In genomic region chr3:81021783-81022182, GRCm38 (mm10) we compare ENCODE assay signal across 29 mouse cellular contexts. TPM values are rescaled to one million over a fixed set of nuclear protein-coding genes. Genes with fewer than 3 reads are reported as not detected.
DNase-seq lines count a peak whose midpoint lies in the region; ATAC-seq and TF ChIP-seq lines count a peak whose summit lies in the region.
"Had no signal": no experiment of that assay in that cellular context is flagged by ENCODE, and none has a peak within 500 bp of the region (broad histone marks: within the 10 kb centered on the region; RNA-seq: fewer than 3 reads in every experiment).

No protein-coding gene starts in this region.

- H3K9ac ChIP-seq in lung, postnatal 0 days (replicated peaks; ENCODE audit: low read depth), result no peak overlapping the region
- no peak overlapping the region for H3K9ac ChIP-seq in intestine, embryonic 16.5 days (ENCODE audit: low read depth, low read length)
- H3K9ac ChIP-seq: embryonic facial prominence, embryonic 13.5 days; forebrain, embryonic 12.5 days; kidney, embryonic 15.5 days; limb, embryonic 13.5 days; lung, embryonic 15.5 days; midbrain, embryonic 15.5 days; neural tube, embryonic 12.5 days had no signal

- peaks cover 6% of the 10 kb centered on the region; the same call in 1 of the 2 replicates for H3K4me1 ChIP-seq in lung, postnatal 0 days (ENCODE audit: insufficient read depth, low read depth, low read length)
- H3K4me1 ChIP-seq in intestine, embryonic 16.5 days (ENCODE audit: control insufficient read depth, insufficient read depth, low read length), result peaks cover 13% of the 10 kb centered on the region
- H3K4me1 ChIP-seq in kidney, adult 2 months (ENCODE audit: control insufficient read depth, insufficient read depth, low read length), result no peaks in the 10 kb centered on the region; the same call in 1 of the 2 replicates
- H3K4me1 ChIP-seq: embryonic facial prominence, embryonic 13.5 days; forebrain, embryonic 12.5 days; midbrain, embryonic 15.5 days; neural tube, embryonic 12.5 days had no signal

- no peak overlapping the region for H3K27ac ChIP-seq in lung, postnatal 0 days (ENCODE audit: low read length)
- no peak overlapping the region for H3K27ac ChIP-seq in intestine, embryonic 16.5 days (ENCODE audit: low read length)
- H3K27ac ChIP-seq in kidney, adult 2 months (ENCODE audit: insufficient read depth, low read depth, low read length), result no peak overlapping the region
- H3K27ac ChIP-seq: embryonic facial prominence, embryonic 13.5 days; forebrain, embryonic 12.5 days; hindbrain, embryonic 10.5 days; hindbrain, postnatal 0 days; kidney, embryonic 15.5 days; layer of hippocampus, adult 2 months; limb, embryonic 13.5 days; lung, embryonic 15.5 days; macrophage; midbrain, embryonic 15.5 days; neural tube, embryonic 12.5 days had no signal

- no peak overlapping the region for H3K4me3 ChIP-seq in lung, postnatal 0 days (ENCODE audit: low read depth, low read length)
- no peak overlapping the region for H3K4me3 ChIP-seq in intestine, embryonic 16.5 days (ENCODE audit: low read length)
- H3K4me3 ChIP-seq in kidney, adult 2 months (ENCODE audit: insufficient read depth, low read depth, low read length), result no peak overlapping the region
- H3K4me3 ChIP-seq: embryonic facial prominence, embryonic 13.5 days; erythroblast, embryonic 14.5 days; forebrain, embryonic 12.5 days; hindbrain, embryonic 10.5 days; kidney, embryonic 15.5 days; layer of hippocampus, adult 2 months; limb, embryonic 13.5 days; lung, embryonic 15.5 days; midbrain, embryonic 15.5 days; neural tube, embryonic 12.5 days had no signal

- H3K27me3 ChIP-seq in lung, postnatal 0 days (replicated peaks; ENCODE audit: insufficient read depth, low read length), result no peaks in the 10 kb centered on the region
- no peaks in the 10 kb centered on the region for H3K27me3 ChIP-seq in intestine, embryonic 16.5 days (replicated peaks; ENCODE audit: control insufficient read depth, insufficient read depth, low read length)
- no peaks in the 10 kb centered on the region; the same call in 1 of the 2 replicates for H3K27me3 ChIP-seq in kidney, adult 2 months (replicated peaks; ENCODE audit: control insufficient read depth, insufficient read depth, low read length)
- H3K27me3 ChIP-seq: embryonic facial prominence, embryonic 13.5 days; forebrain, embryonic 12.5 days; kidney, embryonic 15.5 days; limb, embryonic 13.5 days; lung, embryonic 15.5 days; midbrain, embryonic 15.5 days; neural tube, embryonic 12.5 days had no signal

- H3K9me3 ChIP-seq in lung, postnatal 0 days (ENCODE audit: low read length), result no peaks in the 10 kb centered on the region
- H3K9me3 ChIP-seq in intestine, embryonic 16.5 days (ENCODE audit: control insufficient read depth, low read length), result no peaks in the 10 kb centered on the region
- H3K9me3 ChIP-seq: embryonic facial prominence, embryonic 13.5 days; forebrain, embryonic 12.5 days; hindbrain, embryonic 10.5 days; kidney, embryonic 15.5 days; limb, embryonic 13.5 days; lung, embryonic 15.5 days; midbrain, embryonic 15.5 days; neural tube, embryonic 12.5 days had no signal

- no peaks in the 10 kb centered on the region for H3K36me3 ChIP-seq in lung, postnatal 0 days (ENCODE audit: insufficient read depth, low read length)
- no peaks in the 10 kb centered on the region for H3K36me3 ChIP-seq in intestine, embryonic 16.5 days (ENCODE audit: control insufficient read depth, insufficient read depth, low read length)
- H3K36me3 ChIP-seq in kidney, adult 2 months (ENCODE audit: control insufficient read depth, insufficient read depth, low read length), result no peaks in the 10 kb centered on the region
- H3K36me3 ChIP-seq: embryonic facial prominence, embryonic 13.5 days; forebrain, embryonic 12.5 days; hindbrain, embryonic 10.5 days; kidney, embryonic 15.5 days; limb, embryonic 13.5 days; lung, embryonic 15.5 days; midbrain, embryonic 15.5 days; neural tube, embryonic 12.5 days had no signal

- WGBS in lung, postnatal 0 days, result 74% methylated on average over 6 of the region's 6 CpGs
- 82% methylated on average over 6 of the region's 6 CpGs for WGBS in intestine, embryonic 16.5 days
- WGBS in kidney, adult 2 months, result 82% methylated on average over 6 of the region's 6 CpGs

- DNase-seq in lung, postnatal 0 days (ENCODE audit: low spot score), result no peak
- no peak for DNase-seq in lung, postnatal 36 days
- peak; percentile 84 for DNase-seq in ES-CJ7 (ENCODE audit: low read depth, low spot score)
- DNase-seq in cerebellum, adult 9-11 months, result no peak
- DNase-seq in cerebellum, adult 9-10 months, result no peak
- DNase-seq in kidney, adult 2 months, result no peak
- DNase-seq: adrenal gland, adult 8-10 months; cerebellum, adult 2 months; cerebellum, postnatal 36 days; gastrocnemius, postnatal 14 days; heart, postnatal 14 days; kidney, adult 11 months; right cerebral cortex, postnatal 4 days; thymus, adult 2 months; thymus, postnatal 4 days had no signal

- ATAC-seq in lung, postnatal 0 days, result 0 out of 2 replicates have a peak, but pooled peaks have one; percentile 19
- ATAC-seq in intestine, embryonic 16.5 days, result peak; percentile 51
- ATAC-seq: hindbrain, postnatal 0 days; midbrain, embryonic 15.5 days had no signal

- TF ChIP-seq POLR2A in kidney, adult 2 months (IDR thresholded peaks at IDR 0.05; ENCODE audit: low read depth, low read length), result no peak

- TF ChIP-seq CTCF in lung, postnatal 0 days (IDR thresholded peaks at IDR 0.05), result no peak
- TF ChIP-seq CTCF in kidney, adult 2 months (conservative IDR thresholded peaks at IDR 0.05; ENCODE audit: insufficient read depth, insufficient read length, low read depth, low read length), result no peak

- H3K4me2 ChIP-seq in lung, postnatal 0 days (replicated peaks; ENCODE audit: low read depth, low read length), result no peak overlapping the region
- H3K4me2 ChIP-seq in intestine, embryonic 16.5 days (ENCODE audit: low read depth, low read length), result no peak overlapping the region
- H3K4me2 ChIP-seq: embryonic facial prominence, embryonic 13.5 days; forebrain, embryonic 12.5 days; kidney, embryonic 15.5 days; limb, embryonic 13.5 days; liver, embryonic 11.5 days; lung, embryonic 15.5 days; midbrain, embryonic 15.5 days; neural tube, embryonic 12.5 days had no signal

- no peak for TF ChIP-seq EP300 in lung, postnatal 0 days (IDR thresholded peaks at IDR 0.05)

RNA-seq across cellular contexts. Expression of gene Pdgfc, which starts 14.4 kb away (rescaled TPM):
- 2.2 and 2.3 TPM in 2 replicates for polyA plus RNA-seq in lung, postnatal 0 days (2015; fragmentation: Nextera tagmentation; extraction: Ambion mirVana)
- polyA plus RNA-seq in intestine, embryonic 16.5 days (2015; fragmentation: Nextera tagmentation; extraction: Ambion mirVana), result 9.0 and 9.2 TPM in 2 replicates
- polyA plus RNA-seq in kidney, adult 2 months (2012; rRNA removed), result 6.8 and 7.3 TPM in 2 replicates
- polyA plus RNA-seq: erythroblast, embryonic 14.5 days had no signal
